Mouse (Mus musculus): ENCODE measurements around the gene Ttc21b.

DNA sequence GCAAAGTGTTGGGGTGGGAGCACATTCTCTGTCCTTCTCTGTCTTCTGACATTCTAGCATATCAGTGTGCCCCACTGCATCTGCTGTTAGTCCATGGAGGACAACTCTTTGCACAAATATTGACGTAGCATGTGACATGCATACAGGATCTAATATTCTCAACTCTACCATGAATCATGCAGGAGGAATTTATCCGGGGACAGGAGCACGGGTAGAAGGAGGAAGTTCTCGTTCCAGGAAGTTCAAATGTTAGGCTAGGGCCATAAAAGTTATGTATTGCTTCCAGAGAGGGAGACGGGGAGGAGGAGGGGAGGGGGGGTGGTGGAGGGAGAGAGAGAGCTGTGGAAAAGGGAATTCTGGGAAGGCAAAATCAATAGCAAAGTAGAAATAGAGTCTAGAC, 111.6 kb downstream of the Ttc21b start:
- TF ChIP-seq CTCF (IDR thresholded peaks at IDR 0.05; ENCODE audit: borderline replicate concordance, insufficient read depth, low read length) (no peak), POLR2A (IDR thresholded peaks at IDR 0.05; ENCODE audit: low read depth, low read length) (no peak)
